Mouse (Mus musculus) adrenal gland, postnatal 0 days (tissue): Measurements from ENCODE around the gene Ubqln4. TPM values are rescaled to one million over a fixed set of nuclear protein-coding genes. Genes with fewer than 3 reads are reported as not detected.

Experiments
- microRNA-seq: library from miRNA; unstranded; fragments of <30 nt; microRNA quantifications from one replicate; pipeline ENCODE4, GENCODE M21; 2016; ENCODE audit warnings: borderline replicate concordance; ENCODE audit not compliant: insufficient number of aligned reads
- polyA plus RNA-seq: library from polyadenylated mRNA; unstranded; fragments of >200 nt; fragmentation: Nextera tagmentation; extraction: Ambion mirVana; gene quantifications from 2 replicates; pipeline ENCODE4 v1.2.1, GENCODE M21; 2015

The Ubqln4 gene
- polyA plus RNA-seq = 19.2 and 23.5 TPM in 2 replicates

DNA sequence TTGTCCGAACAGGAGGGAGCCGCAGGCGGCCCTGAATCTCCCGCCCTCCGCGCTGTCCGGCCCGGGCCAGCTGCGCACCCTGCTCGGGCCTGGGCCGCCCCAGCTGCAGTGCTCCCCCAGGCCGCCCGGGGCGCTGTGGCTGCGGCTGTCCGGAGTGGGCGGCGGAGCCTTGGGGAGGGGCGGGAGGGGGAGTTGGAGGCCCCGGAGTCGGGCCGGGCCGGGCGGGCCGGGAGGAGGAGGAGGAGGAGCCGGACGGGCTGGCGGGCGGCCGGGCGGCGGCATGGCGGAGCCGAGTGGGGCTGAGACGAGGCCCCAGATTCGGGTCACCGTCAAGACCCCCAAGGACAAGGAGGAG is at the start of gene Ubqln4:
Ubqln4 (plus strand) TSS at position 234 of the 355 bp plus-strand sequence.

DNA sequence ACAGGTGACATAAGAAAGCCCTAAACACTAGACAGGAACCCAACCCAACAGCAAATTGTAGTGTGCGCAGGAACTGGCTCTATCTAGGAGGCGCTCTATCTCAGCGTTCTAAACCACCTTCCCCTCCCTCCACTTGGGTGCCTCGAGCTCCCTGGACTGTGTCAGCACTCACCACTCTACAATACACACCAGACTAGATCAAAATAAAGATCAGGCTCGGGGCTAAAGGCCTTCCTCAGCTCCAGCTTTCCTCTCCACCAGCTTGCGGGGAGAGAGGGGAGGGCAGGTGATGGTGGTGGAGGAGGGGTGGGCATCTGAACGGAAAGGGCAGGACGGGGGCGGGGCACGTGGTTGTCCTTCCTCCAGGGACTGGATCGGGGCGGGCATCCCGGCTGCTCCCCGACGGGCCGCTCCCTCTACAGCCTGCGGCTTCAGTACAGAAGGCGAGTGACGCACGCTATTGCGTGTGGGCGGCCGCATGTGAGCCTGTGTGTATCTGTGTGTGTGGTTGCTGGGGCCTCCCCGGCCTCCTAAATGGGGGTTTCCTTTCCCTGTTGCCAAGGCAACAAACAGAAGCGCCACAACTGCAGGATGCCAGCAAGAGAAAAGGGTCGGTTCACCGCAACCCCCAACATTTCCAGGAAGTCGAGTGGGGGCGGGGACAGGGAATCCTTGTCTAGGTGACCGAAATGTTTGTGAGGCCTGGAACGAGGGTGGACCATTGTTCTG is 43.7 kb upstream of the Ubqln4 start, which contains the start of gene Lmna:
Lmna (minus strand) TSS at position 265 of the 729 bp plus-strand sequence.

DNA sequence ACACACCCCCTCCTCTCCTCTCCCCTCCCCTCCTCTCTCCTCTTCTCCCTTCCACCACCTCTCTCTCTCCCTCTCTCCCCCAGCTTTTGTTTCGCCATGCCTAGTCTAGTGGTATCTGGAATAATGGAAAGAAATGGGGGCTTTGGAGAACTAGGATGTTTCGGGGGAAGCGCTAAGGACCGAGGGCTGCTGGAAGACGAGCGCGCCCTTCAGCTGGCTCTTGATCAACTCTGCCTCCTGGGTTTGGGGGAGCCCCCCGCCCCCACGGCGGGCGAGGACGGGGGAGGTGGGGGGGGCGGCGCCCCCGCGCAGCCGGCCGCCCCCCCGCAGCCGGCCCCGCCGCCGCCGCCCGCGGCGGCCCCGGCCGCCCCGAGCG is 21.3 kb upstream of the Ubqln4 start, which contains the start of gene Mex3a:
Mex3a (plus strand) TSS at position 97 of the 376 bp plus-strand sequence.

DNA sequence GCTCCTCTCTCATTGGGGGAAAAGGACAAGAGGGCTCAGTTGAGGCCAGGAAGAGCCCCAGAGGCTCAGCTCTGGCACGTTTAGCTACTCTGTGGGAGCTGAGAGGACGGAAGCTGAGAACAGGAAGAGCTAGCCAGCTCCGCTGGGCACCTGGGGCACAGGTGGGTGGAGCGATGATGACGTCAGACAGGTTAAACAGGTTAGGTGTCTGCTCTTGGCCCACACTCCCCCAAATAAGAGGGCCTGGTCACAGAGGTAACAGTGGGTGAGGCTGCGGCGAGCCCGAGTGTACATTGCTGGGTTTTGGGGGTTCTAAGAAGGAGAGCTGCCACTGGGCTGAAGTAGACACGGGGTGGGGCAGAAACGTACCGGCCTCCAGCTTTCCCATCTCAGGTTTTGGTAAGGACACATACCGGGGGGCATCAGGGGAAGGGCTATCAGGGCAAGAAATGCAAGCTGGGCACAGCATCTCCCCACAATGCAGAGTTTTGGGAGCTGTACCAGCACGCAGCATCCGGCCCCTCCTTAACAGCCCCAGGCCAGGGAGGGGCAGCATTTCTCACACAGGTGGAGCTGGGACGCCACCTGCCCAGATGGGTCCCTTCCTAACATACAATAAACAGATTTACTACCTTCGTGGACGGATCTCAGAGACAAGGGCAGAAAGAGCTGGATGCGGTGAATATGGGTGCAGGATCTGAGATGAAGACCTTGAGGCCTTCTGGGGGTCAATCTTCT is 5.2 kb upstream of the Ubqln4 start, which contains the start of gene Rab25:
Rab25 (minus strand) TSS at position 121 of the 738 bp plus-strand sequence.

DNA sequence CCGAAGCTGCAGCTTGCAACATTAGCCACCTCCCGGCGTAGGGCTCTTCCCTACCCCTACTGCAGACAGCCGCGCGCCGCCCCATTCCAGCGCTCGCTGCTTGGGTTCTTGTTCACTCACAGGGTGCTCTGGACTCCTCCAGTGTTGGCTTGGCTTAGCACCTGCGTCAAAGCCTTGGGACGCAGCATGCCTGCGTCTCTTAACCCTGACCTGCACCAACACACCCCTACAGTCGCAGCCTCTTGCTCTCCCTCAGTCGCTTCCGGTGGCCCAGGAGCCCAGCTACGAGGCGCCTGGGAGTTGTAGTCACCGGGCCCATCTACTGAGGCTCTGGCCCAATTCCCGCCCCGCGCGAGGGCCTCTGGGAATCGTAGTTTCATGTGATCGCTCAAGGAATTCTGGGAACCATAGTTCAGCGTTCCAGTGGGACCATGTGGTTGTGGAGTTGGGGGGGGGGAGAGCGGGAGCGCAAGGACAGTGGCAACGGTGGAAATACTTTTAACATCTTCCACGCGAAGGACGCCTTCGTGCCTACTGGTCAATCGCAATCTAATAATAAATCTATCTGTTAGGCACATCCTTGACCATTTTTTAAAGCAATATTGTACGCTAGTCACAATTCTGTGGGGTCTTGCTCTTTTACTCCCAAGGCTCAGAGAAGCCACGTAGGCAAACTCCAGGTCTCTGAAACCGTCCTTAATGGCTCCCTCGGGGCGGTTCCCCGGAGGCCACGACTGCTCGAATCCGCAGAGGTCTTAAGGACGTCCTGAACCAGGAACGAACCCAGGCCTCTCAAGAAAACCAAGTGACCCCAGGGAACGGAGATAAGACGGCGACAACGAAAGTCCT is 658 bp upstream of the Ubqln4 start, which contains the start of gene Lamtor2:
Lamtor2 (minus strand) TSS at position 399 of the 849 bp plus-strand sequence.

DNA sequence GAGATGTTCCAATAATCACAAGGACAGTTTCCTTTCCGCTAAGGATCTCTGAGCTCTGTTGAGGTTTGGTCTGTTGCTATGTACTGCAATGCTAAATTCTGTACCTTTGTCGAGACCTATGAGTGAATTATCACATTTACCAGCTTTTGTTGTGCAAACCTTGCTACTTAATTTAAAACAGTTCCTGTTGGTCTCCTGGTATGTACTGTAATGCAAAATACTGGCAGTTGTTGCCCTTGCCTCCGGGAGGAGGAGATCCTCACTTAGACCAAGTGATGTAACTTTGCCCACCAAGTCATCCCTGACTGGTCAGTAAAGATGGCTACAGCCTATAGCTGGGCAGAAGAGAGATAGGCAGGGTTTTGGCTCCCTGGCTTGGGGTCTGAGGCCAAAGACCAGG is 22.0 kb downstream of the Ubqln4 start, which contains the start of gene Ssr2:
Ssr2 (plus strand) TSS at position 337 of the 400 bp plus-strand sequence.

DNA sequence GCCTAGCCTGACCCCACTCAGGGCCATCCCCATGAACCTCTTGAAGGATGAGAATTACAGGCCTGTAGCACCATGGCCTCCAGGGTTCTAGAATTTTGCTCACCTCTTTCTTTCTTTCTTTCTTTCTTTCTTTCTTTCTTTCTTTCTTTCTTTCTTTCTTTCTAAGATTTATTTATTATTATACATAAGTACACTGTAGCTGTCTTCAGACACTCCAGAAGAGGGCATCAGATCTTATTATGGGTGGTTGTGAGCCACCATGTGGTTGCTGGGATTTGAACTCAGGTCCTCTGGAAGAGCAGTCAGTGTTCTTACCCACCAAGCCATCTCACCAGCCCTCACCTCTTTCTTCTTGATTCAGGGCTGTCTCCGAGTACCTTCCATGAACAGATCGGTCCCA is 52.1 kb downstream of the Ubqln4 start, which contains the start of gene Arhgef2:
Arhgef2 (plus strand) TSS at position 301 of the 400 bp plus-strand sequence.

Small RNAs within 50 kb of the gene (microRNA-seq; reads per million reads assigned to microRNA genes)
- gene Mir1905 = not detected

Other genes with a start within 250 kb of the Ubqln4 start
- gene Glmp, start 228.7 kb upstream of the Ubqln4 start, polyA plus RNA-seq = 174 and 296 TPM in 2 replicates
- gene Tmem79, start 217.6 kb upstream of the Ubqln4 start, polyA plus RNA-seq = 2.1 and 2.2 TPM in 2 replicates
- gene Smg5, start 217.5 kb upstream of the Ubqln4 start, polyA plus RNA-seq = 15.7 and 22.3 TPM in 2 replicates
- 24.2 and 53.0 TPM in 2 replicates for gene Paqr6, start 189.2 kb upstream of the Ubqln4 start, polyA plus RNA-seq
- 0.55 TPM in 1 of 2 replicates, not detected in the other for gene Bglap3, start 181.0 kb upstream of the Ubqln4 start, polyA plus RNA-seq
- not detected in 2 replicates for gene Bglap2, start 175.1 kb upstream of the Ubqln4 start, polyA plus RNA-seq
- 0.59 and 0.93 TPM in 2 replicates for gene Bglap, start 169.3 kb upstream of the Ubqln4 start, polyA plus RNA-seq
- 46.1 and 61.3 TPM in 2 replicates for gene Pmf1, start 143.4 kb upstream of the Ubqln4 start, polyA plus RNA-seq
- gene Slc25a44, start 128.6 kb upstream of the Ubqln4 start, polyA plus RNA-seq = 12.5 and 15.6 TPM in 2 replicates
- gene Sema4a, start 92.6 kb upstream of the Ubqln4 start, polyA plus RNA-seq = 4.1 and 5.2 TPM in 2 replicates
- gene Lmna, start 43.8 kb upstream of the Ubqln4 start, polyA plus RNA-seq = 128 and 130 TPM in 2 replicates
- gene Mex3a, start 21.4 kb upstream of the Ubqln4 start, polyA plus RNA-seq = 2.7 and 3.6 TPM in 2 replicates
- gene Rab25, start 5.5 kb upstream of the Ubqln4 start, polyA plus RNA-seq = 0.58 and 0.88 TPM in 2 replicates
- gene Lamtor2, start 684 bp upstream of the Ubqln4 start, polyA plus RNA-seq = 141 and 169 TPM in 2 replicates
- 269 and 288 TPM in 2 replicates for gene Ssr2, start 22.1 kb downstream of the Ubqln4 start, polyA plus RNA-seq
- gene Arhgef2, start 52.2 kb downstream of the Ubqln4 start, polyA plus RNA-seq = 33.7 and 39.2 TPM in 2 replicates
- not detected in 2 replicates for gene Rxfp4, start 99.4 kb downstream of the Ubqln4 start, polyA plus RNA-seq
- 26.2 and 51.8 TPM in 2 replicates for gene Khdc4, start 132.0 kb downstream of the Ubqln4 start, polyA plus RNA-seq
- gene Rit1, start 163.1 kb downstream of the Ubqln4 start, polyA plus RNA-seq = 104 and 106 TPM in 2 replicates
- gene Syt11, start 221.4 kb downstream of the Ubqln4 start, polyA plus RNA-seq = 29.3 and 76.7 TPM in 2 replicates